Mouse (Mus musculus) CH12.LX (cell line): Measurements from ENCODE around the gene Mindy4b-ps. TPM values are rescaled to one million over a fixed set of nuclear protein-coding genes. Genes with fewer than 3 reads are reported as not detected.

Experiments
- DNase-seq: peaks from one replicate; pipeline ENCODE4 v3.0.0-alpha.2; 2013; ENCODE audit errors: extremely low read depth
- H3K27ac ChIP-seq: 2 replicates; pipeline ENCODE4 v1.5.1; 2012; ENCODE audit warnings: low read depth, mild to moderate bottlenecking, control low read depth, moderate library complexity; ENCODE audit not compliant: insufficient read depth
- H3K27me3 ChIP-seq: replicated peaks from 2 replicates; pipeline ENCODE3; 2012; ENCODE audit warnings: inconsistent platforms
- H3K36me3 ChIP-seq, 2 experiments: replicated peaks in 1 of 2; 2 replicates each; pipeline versions ENCODE3 to v1.6.1; 2012; ENCODE audit warnings: inconsistent platforms in 1 of 2, low read length in 1 of 2, mild to moderate bottlenecking in 1 of 2, mixed read lengths in 1 of 2, moderate library complexity in 1 of 2; ENCODE audit not compliant: control insufficient read depth in 1 of 2, insufficient read depth in 1 of 2
- H3K4me1 ChIP-seq, 2 experiments: 2 replicates each; pipeline ENCODE4 v1.6.1; 2012; ENCODE audit warnings: inconsistent platforms in 1 of 2, moderate library complexity in 1 of 2; ENCODE audit not compliant: insufficient read depth in 2 of 2, control insufficient read depth in 1 of 2
- H3K4me2 ChIP-seq: 2 replicates; pipeline ENCODE4 v1.6.1; 2012; ENCODE audit warnings: low read depth, mild to moderate bottlenecking, control low read depth; ENCODE audit not compliant: poor library complexity, insufficient read depth, severe bottlenecking
- H3K4me3 ChIP-seq, 3 experiments: fragments of 150-350 bp in 1 of 3; sonication (generic) in 1 of 3; replicated peaks in 1 of 3; 2 replicates each; pipeline versions ENCODE3 to v1.5.1; 2011 to 2012; ENCODE audit warnings: low read depth in 2 of 3, low read length in 2 of 3, mild to moderate bottlenecking in 2 of 3, moderate library complexity in 2 of 3, control low read depth in 1 of 3, improper control_type of control experiment in 1 of 3, inconsistent platforms in 1 of 3, mixed read lengths in 1 of 3; ENCODE audit not compliant: poor library complexity in 1 of 3
- H3K79me2 ChIP-seq: replicated peaks from 2 replicates; pipeline ENCODE4 v1.6.1; 2012; ENCODE audit warnings: mild to moderate bottlenecking, moderate library complexity; ENCODE audit not compliant: control insufficient read depth, poor library complexity, insufficient read depth, severe bottlenecking; ENCODE audit errors: extremely low read depth
- H3K9ac ChIP-seq: 2 replicates; pipeline ENCODE4 v1.6.1; 2012; ENCODE audit warnings: low read depth, mild to moderate bottlenecking, control low read depth, moderate library complexity; ENCODE audit not compliant: insufficient read depth
- H3K9me3 ChIP-seq: replicated peaks from 2 replicates; pipeline ENCODE3; 2012; ENCODE audit warnings: low read length, inconsistent platforms, mixed read lengths
- CHD2 ChIP-seq: IDR thresholded peaks from 2 replicates; pipeline ENCODE4 v1.6.1; 2011; ENCODE audit warnings: low read length, improper control_type of control experiment
- E2F4 ChIP-seq: IDR thresholded peaks from 2 replicates; pipeline ENCODE4 v1.6.1; 2011; ENCODE audit warnings: low read depth, low read length, improper control_type of control experiment; ENCODE audit not compliant: insufficient replicate concordance
- ETS1 ChIP-seq: conservative IDR thresholded peaks from 2 replicates; pipeline ENCODE4 v1.6.1; 2012; ENCODE audit warnings: low read depth, mild to moderate bottlenecking, inconsistent platforms, low read length, improper control_type of control experiment, moderate library complexity
- HCFC1 ChIP-seq: IDR thresholded peaks from 2 replicates; pipeline ENCODE4 v1.6.1; 2012; ENCODE audit warnings: low read depth, mild to moderate bottlenecking, inconsistent platforms, low read length, improper control_type of control experiment
- IRF4 ChIP-seq: IDR thresholded peaks from 2 replicates; pipeline ENCODE4 v1.6.1; 2014; ENCODE audit warnings: low read depth, mild to moderate bottlenecking, inconsistent platforms, low read length, improper control_type of control experiment
- KAT2A ChIP-seq: IDR thresholded peaks from 2 replicates; pipeline ENCODE4 v1.6.1; 2012; ENCODE audit warnings: low read length, improper control_type of control experiment, inconsistent platforms; ENCODE audit not compliant: insufficient replicate concordance
- MAZ ChIP-seq: IDR thresholded peaks from 2 replicates; pipeline ENCODE4 v1.6.1; 2012; ENCODE audit warnings: low read depth, mild to moderate bottlenecking, inconsistent platforms, low read length, improper control_type of control experiment, moderate library complexity
- MEF2A ChIP-seq: IDR thresholded peaks from 2 replicates; pipeline ENCODE4 v1.6.1; 2014; ENCODE audit warnings: low read depth, mild to moderate bottlenecking, inconsistent platforms, low read length, improper control_type of control experiment, borderline replicate concordance
- MYC ChIP-seq: IDR thresholded peaks from 2 replicates; pipeline ENCODE4 v1.6.1; 2011; ENCODE audit warnings: low read depth, mild to moderate bottlenecking, improper control_type of control experiment, low read length
- NELFE ChIP-seq: IDR thresholded peaks from 2 replicates; pipeline ENCODE4 v1.6.1; 2011; ENCODE audit warnings: low read depth, low read length, improper control_type of control experiment
- NRF1 ChIP-seq: IDR thresholded peaks from 2 replicates; pipeline ENCODE4 v1.6.1; 2014; ENCODE audit warnings: low read depth, mild to moderate bottlenecking, inconsistent platforms, low read length, improper control_type of control experiment, moderate library complexity
- POLR2A ChIP-seq: IDR thresholded peaks from 2 replicates; pipeline ENCODE4 v1.6.1; 2011; ENCODE audit warnings: low read depth, mild to moderate bottlenecking, improper control_type of control experiment, low read length
- RAD21 ChIP-seq: IDR thresholded peaks from 2 replicates; pipeline ENCODE4 v1.6.1; 2011; ENCODE audit warnings: low read depth, mild to moderate bottlenecking, low read length, improper control_type of control experiment, moderate library complexity
- SMC3 ChIP-seq: IDR thresholded peaks from 2 replicates; pipeline ENCODE4 v1.6.1; 2011; ENCODE audit warnings: low read depth, low read length, improper control_type of control experiment
- TBP ChIP-seq: conservative IDR thresholded peaks from 2 replicates; pipeline ENCODE4 v1.6.1; 2011; ENCODE audit warnings: low read depth, low read length, improper control_type of control experiment
- TCF12 ChIP-seq: IDR thresholded peaks from 2 replicates; pipeline ENCODE4 v1.6.1; 2014; ENCODE audit warnings: low read depth, mild to moderate bottlenecking, inconsistent platforms, low read length, improper control_type of control experiment
- USF2 ChIP-seq: conservative IDR thresholded peaks from 2 replicates; pipeline ENCODE4 v1.6.1; 2011; ENCODE audit warnings: low read depth, low read length, improper control_type of control experiment
- ZMIZ1 ChIP-seq: IDR thresholded peaks from 2 replicates; pipeline ENCODE4 v1.6.1; 2012; ENCODE audit warnings: low read depth, mild to moderate bottlenecking, inconsistent platforms, low read length, improper control_type of control experiment
- dilution Hi-C: fragments of 300-500 bp; cut with MboI; formaldehyde crosslinking; loops from 2 replicates; pipeline ENCODE4 v1.14.3; 2020; ENCODE audit warnings: low sequenced_read_pairs; ENCODE audit not compliant: extremely low pct_unique_long_range_greater_than_20kb, extremely low pct_ligation_motif_present
- in situ Hi-C: fragments of 300-500 bp; cut with MboI; formaldehyde crosslinking; loops from 3 replicates; pipeline ENCODE4 v1.14.3; 2019; ENCODE audit warnings: low sequenced_read_pairs, low pct_ligation_motif_present, low pct_unique_long_range_greater_than_20kb, mixed read lengths
- polyA plus RNA-seq: library from polyadenylated mRNA; unstranded; fragments of >175 nt; gene quantifications from 2 replicates; pipeline ENCODE4 v1.2.1, GENCODE M21; 2012; ENCODE audit warnings: low read depth; ENCODE audit not compliant: insufficient read length
- total RNA-seq, 2 experiments: library from RNA; depleted of rRNA; stranded (reverse); fragments of 300-350 nt in 1 of 2; fragments of >200 nt in 1 of 2; gene quantifications; 2 replicates each; pipeline ENCODE4 v1.2.3; 2012 to 2014

Mindy4b-ps gene
- total and polyA plus RNA-seq, 3 experiments = not detected

GRCm38 (mm10) chr3:58833442-58834160 lies 11.5 kb upstream of the Mindy4b-ps start:
- no peak for DNase-seq
- Histone ChIP-seq H3K27me3 (no peaks in the 10 kb centered on the region), H3K9ac (no peak overlapping the region), H3K27ac (no peak overlapping the region), H3K4me2 (no peak overlapping the region), H3K36me3 (no peaks in the 10 kb centered on the region), H3K9me3 (no peaks in the 10 kb centered on the region), H3K4me1 (no peaks in the 10 kb centered on the region; a peak in 1 of 4 replicates), H3K4me3 (no peak overlapping the region), H3K79me2 (no peaks in the 10 kb centered on the region)
- TF ChIP-seq ETS1 (no peak), NRF1 (no peak), KAT2A (no peak), MEF2A (no peak), POLR2A (no peak), ZMIZ1 (no peak)
- in situ Hi-C loops = no loop called here
- dilution Hi-C loops = no loop called here

GRCm38 (mm10) chr3:58832888-58833287 lies 10.8 kb upstream of the Mindy4b-ps start:
- dilution Hi-C loops (no loop called here), in situ Hi-C loops (no loop called here)
- no peak for DNase-seq
- Histone ChIP-seq H3K4me3 (no peak overlapping the region), H3K4me2 (no peak overlapping the region), H3K27ac (no peak overlapping the region), H3K9me3 (no peaks in the 10 kb centered on the region), H3K4me1 (no peaks in the 10 kb centered on the region; a peak in 1 of 4 replicates), H3K36me3 (no peaks in the 10 kb centered on the region), H3K27me3 (no peaks in the 10 kb centered on the region), H3K79me2 (no peaks in the 10 kb centered on the region)
- no peak for TF ChIP-seq NRF1
- TF ChIP-seq IRF4 = no peak
- no peak for TF ChIP-seq POLR2A
- TF ChIP-seq TCF12 = no peak
- no peak for TF ChIP-seq MAZ
- no peak for TF ChIP-seq NELFE
- no peak for TF ChIP-seq USF2
- no peak for TF ChIP-seq TBP
- TF ChIP-seq MYC = no peak
- TF ChIP-seq RAD21 = no peak
- no peak for TF ChIP-seq CHD2
- TF ChIP-seq MEF2A = no peak
- no peak for TF ChIP-seq HCFC1
- no peak for TF ChIP-seq SMC3
- TF ChIP-seq E2F4 = no peak
- TF ChIP-seq, all 38 proteins: peak for 0
- H3K9ac ChIP-seq = no peak overlapping the region
